Mouse (Mus musculus) CH12.LX (cell line): ENCODE results near the gene Eif4e1b.

Experiments used
- CTCF ChIP-seq, 2 experiments: IDR thresholded peaks in 1 of 2; conservative IDR thresholded peaks in 1 of 2; 2 replicates each; pipeline ENCODE4 v1.5.1; 2011 to 2012; ENCODE audit warnings: low read depth in 2 of 2, low read length in 2 of 2, improper control_type of control experiment in 1 of 2, inconsistent platforms in 1 of 2, mild to moderate bottlenecking in 1 of 2, moderate library complexity in 1 of 2
- E2F4 ChIP-seq: IDR thresholded peaks from 2 replicates; pipeline ENCODE4 v1.6.1; 2011; ENCODE audit warnings: low read depth, low read length, improper control_type of control experiment; ENCODE audit not compliant: insufficient replicate concordance
- EP300 ChIP-seq: IDR thresholded peaks from 2 replicates; pipeline ENCODE4 v1.6.1; 2011; ENCODE audit warnings: low read length, improper control_type of control experiment
- HCFC1 ChIP-seq: IDR thresholded peaks from 2 replicates; pipeline ENCODE4 v1.6.1; 2012; ENCODE audit warnings: low read depth, mild to moderate bottlenecking, inconsistent platforms, low read length, improper control_type of control experiment
- JUN ChIP-seq: IDR thresholded peaks from 2 replicates; pipeline ENCODE4 v1.6.1; 2011; ENCODE audit warnings: low read depth, mild to moderate bottlenecking, low read length, improper control_type of control experiment, moderate library complexity; ENCODE audit not compliant: insufficient read depth
- MAZ ChIP-seq: IDR thresholded peaks from 2 replicates; pipeline ENCODE4 v1.6.1; 2012; ENCODE audit warnings: low read depth, mild to moderate bottlenecking, inconsistent platforms, low read length, improper control_type of control experiment, moderate library complexity
- MYC ChIP-seq: IDR thresholded peaks from 2 replicates; pipeline ENCODE4 v1.6.1; 2011; ENCODE audit warnings: low read depth, mild to moderate bottlenecking, improper control_type of control experiment, low read length
- NRF1 ChIP-seq: IDR thresholded peaks from 2 replicates; pipeline ENCODE4 v1.6.1; 2014; ENCODE audit warnings: low read depth, mild to moderate bottlenecking, inconsistent platforms, low read length, improper control_type of control experiment, moderate library complexity
- POLR2A ChIP-seq: IDR thresholded peaks from 2 replicates; pipeline ENCODE4 v1.6.1; 2011; ENCODE audit warnings: low read depth, mild to moderate bottlenecking, improper control_type of control experiment, low read length
- RAD21 ChIP-seq: IDR thresholded peaks from 2 replicates; pipeline ENCODE4 v1.6.1; 2011; ENCODE audit warnings: low read depth, mild to moderate bottlenecking, low read length, improper control_type of control experiment, moderate library complexity
- TCF12 ChIP-seq: IDR thresholded peaks from 2 replicates; pipeline ENCODE4 v1.6.1; 2014; ENCODE audit warnings: low read depth, mild to moderate bottlenecking, inconsistent platforms, low read length, improper control_type of control experiment
- USF2 ChIP-seq: conservative IDR thresholded peaks from 2 replicates; pipeline ENCODE4 v1.6.1; 2011; ENCODE audit warnings: low read depth, low read length, improper control_type of control experiment

DNA sequence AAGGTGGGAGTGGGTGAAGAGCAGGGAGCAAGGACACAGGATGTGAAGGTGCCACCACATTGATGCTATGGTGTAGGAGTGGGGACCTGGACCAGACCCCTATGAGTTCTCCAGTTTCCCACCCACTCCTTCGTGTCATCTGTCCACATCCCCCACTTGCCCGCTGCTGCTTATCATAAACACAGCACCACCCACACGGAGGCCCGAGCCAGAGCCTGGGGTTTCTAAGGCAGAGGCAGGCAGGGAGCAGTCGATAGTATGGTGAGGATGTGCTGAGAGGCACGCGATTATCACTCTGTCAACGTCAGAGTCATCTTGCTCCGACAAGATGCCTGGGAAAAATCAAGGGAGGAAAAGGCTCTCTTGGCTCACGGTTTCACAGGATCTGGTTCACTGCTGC is 14.9 kb downstream of the Eif4e1b start:
- no peak for TF ChIP-seq EP300
- no peak for TF ChIP-seq JUN
- no peak for TF ChIP-seq CTCF (conservative IDR thresholded peaks at IDR 0.05 in 1 of 2, IDR thresholded peaks at IDR 0.05 in 1 of 2; ENCODE audit: low read depth in 2 of 2, low read length in 2 of 2)
- no peak for TF ChIP-seq MAZ
- TF ChIP-seq MYC: no peak
- TF ChIP-seq E2F4: no peak
- TF ChIP-seq POLR2A: no peak
- TF ChIP-seq HCFC1: no peak
- no peak for TF ChIP-seq NRF1
- TF ChIP-seq USF2: no peak
- no peak for TF ChIP-seq TCF12
- no peak for TF ChIP-seq RAD21
